Mouse (Mus musculus) left cerebral cortex, adult 6 months (tissue): ENCODE data around the gene Rhox1. TPM values are rescaled to one million over a fixed set of nuclear protein-coding genes. Genes with fewer than 3 reads are reported as not detected.

Source experiments
- long read RNA-seq, 2 experiments: library from polyadenylated mRNA; unstranded; transcript quantifications; one replicate each; pipeline ENCODE4 v2.0.0; 2019 to 2020
- polyA plus RNA-seq: library from polyadenylated mRNA; unstranded; fragments of <200 nt; fragmentation: Nextera tagmentation; gene quantifications from 2 replicates; pipeline ENCODE4 v1.2.3, GENCODE M21; 2021

Rhox1 gene
- not detected in 2 replicates for polyA plus RNA-seq
- long read RNA-seq, experiment 1: 0 reads
- long read RNA-seq, experiment 2: 0 reads

DNA sequence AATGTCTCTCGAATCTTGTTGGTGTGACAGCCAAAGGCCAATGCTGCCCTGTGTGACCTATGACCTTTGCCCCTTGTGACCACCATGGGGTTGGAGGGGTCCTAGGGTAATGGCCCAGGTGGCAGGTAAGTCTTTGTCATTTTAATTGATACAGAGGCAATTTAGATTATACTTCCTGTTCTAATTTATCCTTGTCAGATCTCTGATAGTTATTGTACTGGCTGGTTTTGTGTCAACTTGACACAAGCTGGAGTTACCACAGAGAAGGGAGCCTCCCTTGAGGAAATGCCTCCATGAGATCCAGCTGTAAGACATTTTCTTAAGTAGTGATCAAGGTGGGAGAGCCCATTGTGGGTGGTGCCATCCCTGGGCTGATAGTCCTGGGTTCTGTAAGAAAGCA lies at the start of gene Rhox1:
Rhox1 (minus strand) TSS at position 101 of the 400 bp plus-strand sequence.

GRCm38 (mm10) chrX:37265038-37265437 lies 43.0 kb upstream of the Rhox1 start, which contains the start of gene Rhox4a:
TSS of gene Rhox4a (plus strand) at chrX:37265338.

DNA sequence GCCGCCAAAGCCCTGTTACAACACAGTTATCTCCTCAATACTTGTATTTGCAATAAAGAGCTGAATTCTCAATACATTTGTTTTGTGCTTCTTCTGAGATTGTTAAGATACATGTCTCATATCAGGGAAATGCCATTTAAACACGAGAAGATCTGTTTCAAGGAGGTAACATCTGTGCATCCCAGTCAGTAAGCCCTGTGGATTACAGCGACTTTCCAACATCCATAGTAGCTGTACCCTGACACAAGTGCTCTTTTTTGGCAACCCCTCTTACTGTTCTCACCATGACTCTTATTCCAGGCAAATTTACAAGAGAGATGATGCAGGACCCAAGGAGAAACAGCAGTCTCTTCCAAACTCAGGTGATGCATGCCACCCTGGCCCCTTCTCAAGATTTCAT lies 27.6 kb upstream of the Rhox1 start, which contains the start of gene Rhox3a:
Rhox3a (plus strand) TSS at position 301 of the 400 bp plus-strand sequence.

DNA sequence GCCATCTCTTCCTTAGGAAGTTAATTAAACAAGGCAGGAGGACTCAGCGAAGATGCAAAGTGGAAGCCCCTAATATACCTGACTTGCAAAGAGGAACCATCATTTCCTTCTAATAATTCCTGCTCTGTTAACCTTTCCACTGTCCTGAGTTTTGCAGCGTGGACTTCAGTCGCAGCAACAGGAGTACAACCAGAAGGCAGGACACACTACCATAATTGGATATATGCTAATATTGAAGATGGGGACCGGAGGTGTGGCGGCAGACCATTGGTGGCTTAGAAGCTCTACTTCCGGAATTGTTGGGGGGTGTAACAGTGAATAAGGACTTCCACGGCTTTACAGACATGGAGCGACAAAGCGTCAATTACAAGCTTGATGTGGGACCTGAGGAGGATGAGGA lies 22.6 kb upstream of the Rhox1 start, which contains the start of gene Rhox2a:
Rhox2a (plus strand) TSS at position 301 of the 400 bp plus-strand sequence.

GRCm38 (mm10) chrX:37210941-37211340 lies 11.1 kb downstream of the Rhox1 start, which contains the start of gene Gm9:
TSS of gene Gm9 (minus strand) at chrX:37211041.

GRCm38 (mm10) chrX:37191105-37191743 lies 30.8 kb downstream of the Rhox1 start, which contains the start of the genes Ndufa1 and Rnf113a1:
TSS of gene Ndufa1 (minus strand) at chrX:37191163.
TSS of gene Rnf113a1 (plus strand) at chrX:37191245.

GRCm38 (mm10) chrX:37168742-37169141 lies 53.3 kb downstream of the Rhox1 start, which contains the start of gene Akap14:
TSS of gene Akap14 (minus strand) at chrX:37168842.

Other genes with a start within 250 kb of the Rhox1 start
- 46.3 and 57.1 TPM in 2 replicates for gene Sept6, start 230.5 kb downstream of the Rhox1 start, polyA plus RNA-seq
- gene Sowahd, start 173.4 kb downstream of the Rhox1 start, polyA plus RNA-seq: not detected in 2 replicates
- 1,355 and 1,427 TPM in 2 replicates for gene Rpl39, start 136.9 kb downstream of the Rhox1 start, polyA plus RNA-seq
- gene Upf3b, start 111.9 kb downstream of the Rhox1 start, polyA plus RNA-seq: 9.1 and 9.4 TPM in 2 replicates
- 7.7 and 7.9 TPM in 2 replicates for gene Nkap, start 95.5 kb downstream of the Rhox1 start, polyA plus RNA-seq
- 0.08 TPM in 1 of 2 replicates, not detected in the other for gene Akap14, start 53.4 kb downstream of the Rhox1 start, polyA plus RNA-seq
- gene Ndufa1, start 31.1 kb downstream of the Rhox1 start, polyA plus RNA-seq: 1,185 and 1,422 TPM in 2 replicates
- gene Rnf113a1, start 31.0 kb downstream of the Rhox1 start, polyA plus RNA-seq: 12.6 and 16.1 TPM in 2 replicates
- gene Gm9, start 11.2 kb downstream of the Rhox1 start, polyA plus RNA-seq: not detected in 2 replicates
- not detected in 2 replicates for gene Rhox2a, start 22.7 kb upstream of the Rhox1 start, polyA plus RNA-seq
- gene Rhox3a, start 27.7 kb upstream of the Rhox1 start, polyA plus RNA-seq: not detected in 2 replicates
- gene Rhox4a, start 43.1 kb upstream of the Rhox1 start, polyA plus RNA-seq: not detected in 2 replicates
- gene Rhox3a2, start 157.8 kb upstream of the Rhox1 start, polyA plus RNA-seq: not detected in 2 replicates
- gene Rhox4a2, start 168.6 kb upstream of the Rhox1 start, polyA plus RNA-seq: not detected in 2 replicates
- not detected in 2 replicates for gene Rhox2b, start 189.8 kb upstream of the Rhox1 start, polyA plus RNA-seq
- not detected in 2 replicates for gene Rhox4b, start 210.2 kb upstream of the Rhox1 start, polyA plus RNA-seq
- gene Rhox2c, start 231.4 kb upstream of the Rhox1 start, polyA plus RNA-seq: not detected in 2 replicates
- not detected in 2 replicates for gene Rhox3c, start 236.3 kb upstream of the Rhox1 start, polyA plus RNA-seq